Mouse (Mus musculus) olfactory bulb, adult 2 months (tissue): ENCODE results near the gene Ptn. TPM values are rescaled to one million over a fixed set of nuclear protein-coding genes. Genes with fewer than 3 reads are reported as not detected.

ENCODE experiments used
- H3K27ac ChIP-seq: fragments of 200-500 bp; 2 replicates; pipeline ENCODE4 v1.5.1; 2012; ENCODE audit warnings: low read depth, low read length; ENCODE audit not compliant: insufficient read depth
- H3K4me1 ChIP-seq: fragments of 200-500 bp; 2 replicates; pipeline ENCODE4 v1.6.1; 2012; ENCODE audit warnings: low read length; ENCODE audit not compliant: control insufficient read depth, insufficient read depth
- H3K4me3 ChIP-seq: fragments of 200-500 bp; 2 replicates; pipeline ENCODE4 v1.5.1; 2012; ENCODE audit warnings: mild to moderate bottlenecking, low read depth, low read length, moderate library complexity; ENCODE audit not compliant: insufficient read depth
- CTCF ChIP-seq: fragments of 200-500 bp; IDR thresholded peaks from 2 replicates; pipeline ENCODE4 v1.5.1; 2012; ENCODE audit warnings: low read depth, mild to moderate bottlenecking, low read length, moderate library complexity; ENCODE audit not compliant: insufficient read depth
- POLR2A ChIP-seq: fragments of 200-500 bp; IDR thresholded peaks from 2 replicates; pipeline ENCODE4 v1.6.1; 2012; ENCODE audit warnings: mild to moderate bottlenecking, low read depth, low read length, moderate library complexity; ENCODE audit not compliant: insufficient read depth
- WGBS: fragments of 180-500 bp; shearing (Covaris S2); methylation state at CpG from one replicate; pipeline ENCODE4 v1.1.7; 2018; 5-methylcytosine and 5-hydroxymethylcytosine counted together
- polyA plus RNA-seq: library from polyadenylated mRNA; stranded (reverse); fragments of >200 nt; gene quantifications from 2 replicates; pipeline ENCODE4 v1.2.4, GENCODE M21; 2012; ENCODE audit warnings: low replicate concordance; ENCODE audit not compliant: missing spikeins, insufficient read depth, insufficient read length

Ptn gene
- polyA plus RNA-seq, 1 experiment: 318 TPM

- Histone ChIP-seq H3K27ac (peak overlapping the region; percentile 72; the same call in 1 of the 2 replicates), H3K4me1 (no peaks in the 10 kb centered on the region; the same call in 1 of the 2 replicates), H3K4me3 (no peak overlapping the region)
- WGBS: 43% methylated on average over 8 of the region's 8 CpGs
- TF ChIP-seq CTCF (no peak), POLR2A (no peak)
Observed at GRCm38 (mm10) chr6:36819019-36819783, 9.2 kb upstream of the Ptn start.

GRCm38 (mm10) chr6:36818281-36819018 is 8.4 kb upstream of the Ptn start:
- Histone ChIP-seq H3K4me3 (no peak overlapping the region), H3K4me1 (no peaks in the 10 kb centered on the region; the same call in 1 of the 2 replicates), H3K27ac (peak overlapping the region; percentile 40; the same call in 1 of the 2 replicates)
- WGBS: 37% methylated on average over 4 of the region's 4 CpGs
- TF ChIP-seq POLR2A: no peak
- TF ChIP-seq CTCF: no peak

GRCm38 (mm10) chr6:36816666-36817065 is 6.6 kb upstream of the Ptn start:
- TF ChIP-seq CTCF (no peak), POLR2A (no peak)
- WGBS: 79% methylated on average over 3 of the region's 3 CpGs
- Histone ChIP-seq H3K27ac (no peak overlapping the region), H3K4me3 (no peak overlapping the region), H3K4me1 (no peaks in the 10 kb centered on the region; the same call in 1 of the 2 replicates)

- Histone ChIP-seq H3K4me3 (no peak overlapping the region), H3K27ac (no peak overlapping the region), H3K4me1 (no peaks in the 10 kb centered on the region; the same call in 1 of the 2 replicates)
- TF ChIP-seq CTCF (no peak), POLR2A (no peak)
- WGBS: 73% methylated on average over 2 of the region's 2 CpGs
Observed at GRCm38 (mm10) chr6:36815992-36816391, 6.0 kb upstream of the Ptn start.

- H3K4me3 ChIP-seq: no peak overlapping the region
- no peak overlapping the region for H3K27ac ChIP-seq
- H3K4me1 ChIP-seq: peaks cover 11% of the 10 kb centered on the region
- WGBS: 87% methylated on average over 7 of the region's 7 CpGs
- no peak for TF ChIP-seq POLR2A
- TF ChIP-seq CTCF: no peak
Observed at GRCm38 (mm10) chr6:36812666-36813515, 2.9 kb upstream of the Ptn start.

GRCm38 (mm10) chr6:36810448-36810847 is 428 bp upstream of the Ptn start:
- Histone ChIP-seq H3K4me1 (peaks cover 11% of the 10 kb centered on the region), H3K27ac (peak overlapping the region; percentile 68; the same call in 1 of the 2 replicates), H3K4me3 (peak overlapping the region; percentile 65; the same call in 1 of the 2 replicates)
- WGBS: 11% methylated on average over 5 of the region's 5 CpGs
- no peak for TF ChIP-seq CTCF
- no peak for TF ChIP-seq POLR2A

- Histone ChIP-seq H3K4me3 (peak overlapping the region; percentile 65), H3K4me1 (peaks cover 11% of the 10 kb centered on the region), H3K27ac (peak overlapping the region; percentile 68)
- TF ChIP-seq POLR2A: no peak
- TF ChIP-seq CTCF: no peak
- 14% methylated on average over 7 of the region's 7 CpGs for WGBS
Observed at GRCm38 (mm10) chr6:36809311-36809726, 701 bp downstream of the Ptn start.

- WGBS: 45% methylated on average over 7 of the region's 7 CpGs
- TF ChIP-seq CTCF: no peak
- no peak for TF ChIP-seq POLR2A
- H3K4me3 ChIP-seq: peak overlapping the region; percentile 17; the same call in 1 of the 2 replicates
- peak overlapping the region; percentile 68; the same call in 1 of the 2 replicates for H3K27ac ChIP-seq
- H3K4me1 ChIP-seq: peaks cover 11% of the 10 kb centered on the region
Observed at GRCm38 (mm10) chr6:36808306-36809058, 1.5 kb downstream of the Ptn start.
